Mouse (Mus musculus): ENCODE measurements at regions not wholly inside any gene's neighbourhood (a gene's known extent, or its start where the extent isn't known, plus 50 kb on each side); places are given as distances from the start of the nearest gene placed in this dataset.

- DNase-seq (ENCODE audit: low spot score), result no peak
Observed at GRCm38 (mm10) chr7:95688151-95689146, 482.6 kb upstream of the Tenm4 start.

GRCm38 (mm10) chr7:95689161-95689833, 481.7 kb upstream of the Tenm4 start:
- no peak for DNase-seq (ENCODE audit: low spot score)

DNA sequence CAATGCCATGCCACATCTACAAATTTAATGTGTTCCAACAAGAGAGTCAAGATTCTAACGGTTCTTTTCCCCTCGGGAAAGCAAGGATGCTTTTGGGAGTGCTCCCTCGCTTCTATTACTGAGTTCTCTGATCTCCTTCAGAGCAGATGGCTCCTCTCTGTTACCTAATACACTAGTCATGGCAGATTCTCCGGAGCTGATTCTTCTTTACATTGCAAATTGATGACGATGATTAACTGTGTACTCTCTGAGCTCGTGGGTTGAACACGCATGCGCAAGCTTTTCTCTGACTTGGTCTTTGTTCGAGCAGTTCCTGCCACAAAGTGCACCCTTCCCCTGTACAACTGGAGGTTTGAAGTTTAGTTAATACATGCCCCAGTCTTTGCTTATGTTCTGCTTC, 471.5 kb upstream of the Tenm4 start:
- no peak for DNase-seq (ENCODE audit: low spot score)

DNA sequence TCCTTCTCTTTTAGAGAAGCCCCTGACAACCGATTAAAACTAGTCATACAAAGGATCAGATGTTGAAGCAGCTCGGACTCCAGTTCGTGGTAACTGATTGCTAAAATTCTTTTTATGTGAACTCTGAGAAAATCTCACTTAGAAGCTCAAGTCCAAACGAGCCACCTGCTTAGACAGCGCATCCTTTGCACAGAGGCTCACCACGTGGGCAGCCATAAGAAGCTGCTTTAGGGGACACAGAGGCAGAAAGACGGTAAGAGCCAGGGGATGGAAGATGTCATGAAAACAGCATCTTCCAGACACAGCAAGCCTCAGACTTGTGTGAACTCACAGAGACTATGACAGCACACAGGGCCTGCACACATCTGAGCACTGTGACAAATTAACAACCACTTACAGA, 461.0 kb upstream of the Tenm4 start:
- DNase-seq (ENCODE audit: low spot score), result no peak

GRCm38 (mm10) chr7:95720083-95720482, 451.0 kb upstream of the Tenm4 start:
- no peak for DNase-seq (ENCODE audit: low spot score)

DNA sequence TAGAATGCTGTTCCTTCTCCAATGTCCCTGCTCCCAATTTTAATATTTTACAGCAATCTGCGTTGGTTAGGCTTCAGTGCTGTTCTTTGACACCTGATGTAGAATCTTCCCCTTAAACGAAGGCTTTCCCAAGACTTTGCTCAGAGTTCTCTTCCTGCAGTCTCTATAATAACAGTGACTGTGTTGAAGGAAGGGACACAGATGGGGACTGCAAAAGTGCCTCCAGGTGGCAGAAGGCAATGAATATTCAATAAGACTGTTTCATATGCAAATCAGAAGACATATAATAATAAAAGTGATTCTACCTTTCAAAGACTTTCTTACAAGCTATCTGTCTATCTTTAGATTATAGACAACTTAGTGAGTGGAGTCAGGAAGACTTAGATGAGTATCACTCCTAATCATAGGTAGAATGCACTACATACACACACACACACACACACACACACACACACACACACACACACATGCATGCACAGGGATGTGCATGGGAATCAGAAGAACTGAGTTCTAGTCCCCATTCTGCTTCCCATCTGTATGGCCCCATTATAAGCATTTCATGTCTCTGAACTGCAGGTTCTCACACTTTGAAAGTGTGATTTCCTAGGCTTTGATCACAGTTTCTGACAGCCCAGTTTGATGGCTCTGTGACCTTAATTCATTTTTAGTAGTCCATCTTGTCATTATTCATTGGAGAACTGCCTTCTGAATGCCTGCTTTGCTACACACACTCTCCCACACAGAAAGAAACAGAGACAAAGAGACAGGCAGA, 445.1 kb upstream of the Tenm4 start:
- DNase-seq (ENCODE audit: low spot score), result no peak

DNA sequence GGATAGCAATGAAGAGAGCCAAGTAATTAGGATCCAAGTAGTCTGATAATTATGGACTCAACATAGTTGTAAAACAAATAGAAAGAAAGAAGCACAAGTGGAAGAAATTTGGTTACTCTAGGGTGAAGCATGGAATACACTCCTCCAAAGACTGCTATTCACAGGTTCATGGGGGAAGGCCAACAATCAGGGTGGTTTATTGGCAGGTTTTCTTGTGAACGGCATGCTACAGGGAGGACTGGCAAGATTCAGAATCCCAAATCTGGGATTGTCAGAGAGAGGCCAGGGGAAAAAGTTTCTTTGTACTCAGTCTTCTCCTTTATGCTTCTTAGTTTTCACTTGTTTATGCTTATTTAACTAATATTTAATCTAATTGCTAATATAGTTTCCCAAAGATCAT, 437.2 kb upstream of the Tenm4 start:
- no peak for DNase-seq (ENCODE audit: low spot score)

DNA sequence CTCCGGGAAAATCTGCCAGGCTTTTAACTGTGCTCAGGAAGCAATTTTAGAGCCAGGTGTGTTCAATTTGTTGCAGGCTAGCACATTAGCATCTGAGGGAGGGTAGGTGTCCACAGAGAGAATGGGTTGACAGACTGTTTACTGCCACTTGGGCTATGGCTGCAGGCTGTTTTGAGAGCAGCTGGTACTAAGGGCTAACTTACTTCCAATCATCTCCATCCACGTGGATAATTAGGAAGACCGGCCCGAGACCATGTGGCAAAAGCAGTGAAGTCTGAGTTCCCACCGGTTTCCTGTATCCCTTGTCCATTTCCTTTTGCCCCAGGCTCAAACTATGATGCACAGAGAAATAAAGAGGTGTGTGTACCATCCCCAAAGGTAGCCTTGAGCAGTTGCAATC, 436.5 kb upstream of the Tenm4 start:
- no peak for DNase-seq (ENCODE audit: low spot score)

DNA sequence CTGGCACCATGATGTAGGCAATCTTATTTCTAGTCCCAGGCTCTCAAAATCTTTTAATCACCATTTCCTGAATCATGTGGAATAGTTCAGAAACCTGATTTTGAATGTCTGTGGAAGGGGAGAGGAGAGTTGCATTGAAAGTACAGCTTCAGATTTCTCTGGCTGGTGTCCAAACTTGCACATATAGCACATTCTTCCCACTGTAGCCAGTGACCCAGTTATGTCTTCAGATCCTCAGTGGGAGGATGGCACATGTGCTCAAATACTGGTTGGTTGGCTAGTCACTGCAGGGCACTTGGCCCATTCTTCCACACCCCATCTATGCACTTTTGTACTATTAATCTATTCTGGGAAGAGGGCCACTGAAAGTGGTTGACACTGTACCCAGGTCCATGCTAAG, 434.3 kb upstream of the Tenm4 start:
- DNase-seq (ENCODE audit: low spot score), result no peak

DNA sequence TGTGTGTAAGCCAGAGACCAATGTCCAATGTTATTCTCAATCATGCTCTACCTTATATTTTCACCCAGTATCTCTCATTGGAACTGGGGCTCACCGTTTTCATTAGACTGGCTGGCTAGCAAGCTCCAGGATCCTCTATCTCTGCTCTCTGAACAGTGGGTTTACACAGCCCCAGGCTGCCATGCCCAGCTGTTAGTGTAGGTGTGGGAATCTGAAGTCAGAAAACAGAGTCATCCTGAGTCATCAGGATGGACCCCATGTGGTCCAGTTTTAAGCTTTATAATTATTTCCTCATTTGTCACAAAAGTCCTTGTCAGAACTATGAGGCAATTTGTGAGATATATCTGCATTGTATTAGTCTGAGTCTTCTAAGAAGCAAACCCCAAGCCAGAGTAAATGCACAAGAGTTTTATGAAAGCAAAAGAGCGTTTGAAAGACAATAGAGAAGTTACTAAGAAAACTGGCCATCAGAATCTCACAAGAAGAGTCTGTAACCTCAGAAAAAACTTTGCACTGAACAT, 432.3 kb upstream of the Tenm4 start:
- no peak for DNase-seq (ENCODE audit: low spot score)

DNA sequence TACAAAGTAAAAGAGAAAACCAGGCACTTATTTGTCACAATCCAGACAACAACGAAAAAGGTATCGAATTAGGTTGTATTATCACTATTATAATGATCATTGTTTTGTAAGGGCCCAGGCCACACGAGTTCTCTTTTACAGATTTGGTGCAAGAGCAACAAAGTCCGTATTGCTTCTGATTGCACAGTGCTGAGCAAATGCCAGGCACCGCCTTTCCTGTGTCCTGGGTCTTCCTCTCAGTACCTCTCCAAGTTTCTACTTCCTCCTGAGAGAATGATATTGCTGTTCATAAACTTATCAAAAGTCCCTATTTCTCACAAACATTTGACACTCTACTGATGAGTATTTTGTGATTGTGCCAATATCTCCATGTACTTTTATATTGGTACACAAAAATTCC, 431.3 kb upstream of the Tenm4 start:
- no peak for DNase-seq (ENCODE audit: low spot score)

- DNase-seq (ENCODE audit: low spot score), result no peak
Observed at GRCm38 (mm10) chr7:95758375-95758774, 412.7 kb upstream of the Tenm4 start.

GRCm38 (mm10) chr7:95760945-95761661, 409.9 kb upstream of the Tenm4 start:
- DNase-seq (ENCODE audit: low spot score), result no peak

DNA sequence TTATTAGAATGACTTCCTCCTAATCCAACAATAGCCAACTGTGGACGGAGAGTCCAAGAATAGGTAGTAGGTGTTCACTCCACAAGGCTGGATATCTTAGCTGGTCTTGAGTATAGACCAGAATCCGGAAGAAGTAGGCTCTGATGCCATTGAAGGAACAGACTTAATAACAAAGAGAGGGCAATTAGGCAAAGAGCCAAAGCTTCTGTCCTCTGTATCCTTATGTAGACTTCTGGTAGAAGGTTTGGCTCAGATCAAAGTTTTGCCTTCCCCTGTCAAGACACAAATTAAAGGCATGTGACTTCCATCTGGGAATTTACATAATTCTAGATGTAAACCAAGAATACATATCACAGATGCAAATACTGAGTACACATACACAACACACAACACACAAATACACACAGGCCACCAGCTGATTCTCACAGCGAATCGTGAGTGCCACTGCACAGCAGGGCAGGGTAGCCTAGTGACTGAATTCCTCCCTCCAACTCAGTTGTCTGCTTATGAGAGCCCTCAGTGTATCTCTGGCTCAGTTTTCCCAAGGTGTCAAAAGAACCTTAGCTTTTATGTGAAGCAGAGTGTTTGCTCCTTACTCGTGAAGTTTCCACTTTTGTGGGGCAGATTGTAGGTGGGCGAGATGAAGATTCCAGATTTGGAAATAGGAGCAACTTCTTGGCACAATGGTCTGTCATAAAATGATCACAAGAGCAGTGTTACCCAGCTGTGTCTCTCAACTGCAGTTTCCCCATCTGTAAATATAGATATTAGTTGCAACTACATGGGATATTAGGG, 404.5 kb upstream of the Tenm4 start:
- DNase-seq (ENCODE audit: low spot score), result no peak

GRCm38 (mm10) chr7:95784523-95784922, 386.5 kb upstream of the Tenm4 start:
- DNase-seq (ENCODE audit: low spot score), result no peak

GRCm38 (mm10) chr7:95787543-95787942, 383.5 kb upstream of the Tenm4 start:
- DNase-seq (ENCODE audit: low spot score), result no peak

DNA sequence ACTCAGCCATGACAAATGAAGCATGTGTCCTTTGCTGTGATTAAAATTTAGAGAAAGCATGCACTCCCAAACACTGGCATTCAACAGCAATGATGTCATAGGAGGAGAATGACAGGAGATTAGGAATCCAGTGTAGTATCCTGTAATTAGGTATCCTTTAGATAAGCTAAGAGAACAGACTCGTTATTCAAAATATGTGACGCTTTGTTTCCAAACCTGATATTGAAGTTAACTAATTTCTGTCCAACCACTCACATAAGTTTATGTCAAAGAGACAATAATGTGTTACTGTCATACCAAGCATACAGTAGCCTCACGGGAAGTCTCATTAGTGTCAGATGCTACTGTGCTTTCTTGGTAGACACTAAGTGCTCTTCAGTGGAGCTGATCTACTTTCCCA, 383.1 kb upstream of the Tenm4 start:
- no peak for DNase-seq (ENCODE audit: low spot score)

GRCm38 (mm10) chr7:95789424-95789823, 381.6 kb upstream of the Tenm4 start:
- DNase-seq (ENCODE audit: low spot score), result no peak

DNA sequence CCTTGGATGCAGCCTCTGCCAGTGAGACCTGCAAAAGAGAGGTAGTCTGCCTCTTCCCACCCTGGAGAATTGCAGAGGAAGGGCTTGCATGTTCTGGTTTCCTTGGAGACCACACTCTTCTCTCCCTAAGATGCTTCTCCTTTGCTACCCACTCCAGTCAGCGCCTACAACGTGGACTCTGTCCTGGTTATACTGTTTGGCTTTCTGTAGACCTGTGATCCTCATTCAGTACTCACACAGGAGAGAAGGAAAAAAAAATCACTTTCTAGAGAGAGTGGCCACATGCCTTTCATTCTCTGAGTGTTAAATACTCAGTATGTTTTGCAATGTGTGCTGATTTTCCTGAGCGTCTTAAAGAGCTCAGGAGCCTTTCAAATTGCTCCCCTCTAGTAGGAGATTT, 372.0 kb upstream of the Tenm4 start:
- DNase-seq (ENCODE audit: low spot score), result no peak

DNA sequence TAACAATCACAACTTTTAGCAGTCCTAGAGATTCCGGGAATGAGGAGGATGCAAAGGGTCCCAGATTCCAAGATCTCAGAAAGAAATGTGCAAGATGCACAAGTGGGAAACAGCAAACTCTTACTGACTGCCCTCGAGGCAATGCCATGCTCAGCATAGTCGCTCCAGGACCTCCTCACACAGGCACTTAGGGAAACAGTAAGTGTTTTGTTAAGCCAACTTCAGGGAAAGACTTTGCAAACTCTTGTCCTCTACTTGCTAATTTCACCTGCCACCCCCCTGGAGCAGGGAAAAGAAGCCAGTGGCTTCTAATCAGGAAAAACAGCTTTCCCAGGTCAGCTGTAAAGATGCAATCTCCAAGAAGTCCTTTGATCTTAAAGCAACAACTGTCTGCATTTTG, 361.4 kb upstream of the Tenm4 start:
- no peak for DNase-seq (ENCODE audit: low spot score)

DNA sequence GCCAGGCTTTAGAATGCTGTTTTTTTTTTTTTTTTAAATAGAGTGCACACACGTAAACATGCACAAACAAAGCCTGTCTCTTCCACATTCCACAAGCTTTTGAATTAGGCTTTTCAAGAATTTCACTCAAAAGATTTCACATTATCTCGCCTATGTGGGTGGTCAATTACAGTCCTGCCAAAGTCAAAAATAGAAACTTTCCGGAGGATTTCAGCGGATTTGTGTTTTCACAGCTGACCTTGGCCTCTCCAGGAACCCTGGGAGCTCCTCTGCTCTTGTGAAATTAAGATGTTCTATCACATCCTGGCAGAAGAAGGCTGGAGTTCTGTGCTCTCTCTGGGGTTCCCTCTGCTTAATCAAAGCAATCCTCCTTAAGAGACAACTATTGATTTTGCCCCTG, 360.9 kb upstream of the Tenm4 start:
- no peak for DNase-seq (ENCODE audit: low spot score)
